Mouse (Mus musculus) spleen, embryonic (tissue): ENCODE results near the gene Akt1s1.

ENCODE experiments used
- CTCF ChIA-PET: fragments of 350-600 bp; sonication (Branson Sonifier 250); formaldehyde crosslinking; loops from one replicate; lab custom pipeline; 2022; lab: Charles Lee

Gene Akt1s1

GRCm38 (mm10) chr7:44852259-44853027 is 3.7 kb downstream of the Akt1s1 start:
- CTCF ChIA-PET, result interaction anchor here (0.8 kb wide), 1 partner anchor 110 kb away, joined by 3 read pairs; no protein-coding TSS in a partner anchor

GRCm38 (mm10) chr7:44853065-44853464 is 4.3 kb downstream of the Akt1s1 start:
- CTCF ChIA-PET, result interaction anchor here (0.8 kb wide), 1 partner anchor 111 kb away, joined by 3 read pairs; no protein-coding TSS in a partner anchor

- CTCF ChIA-PET, result no interaction called here
These were observed 5.0 kb downstream of the Akt1s1 start for GRCm38 (mm10) chr7:44853596-44854355.

- CTCF ChIA-PET, result no interaction called here
These were observed 5.7 kb downstream of the Akt1s1 start for GRCm38 (mm10) chr7:44854356-44855031.

GRCm38 (mm10) chr7:44855036-44855435 is 6.2 kb downstream of the Akt1s1 start:
- CTCF ChIA-PET, result no interaction called here

GRCm38 (mm10) chr7:44856265-44856916 is 7.6 kb downstream of the Akt1s1 start:
- CTCF ChIA-PET, result no interaction called here

GRCm38 (mm10) chr7:44857042-44857552 is 8.3 kb downstream of the Akt1s1 start, which contains the start of gene Pnkp:
Pnkp (plus strand) TSS chr7:44857139.
- CTCF ChIA-PET, result no interaction called here

- CTCF ChIA-PET, result interaction anchor here (0.7 to 1.1 kb wide), 2 partner anchors 32 to 657 kb away, joined by 3 read pairs; no protein-coding TSS in a partner anchor
These were observed 9.1 kb downstream of the Akt1s1 start for GRCm38 (mm10) chr7:44857905-44858304.

- CTCF ChIA-PET, result interaction anchor here (0.5 to 0.9 kb wide), 2 partner anchors 12 to 19 kb away, joined by 3 to 9 read pairs; no protein-coding TSS in a partner anchor
These were observed 11.1 kb downstream of the Akt1s1 start for GRCm38 (mm10) chr7:44859896-44860295.

- CTCF ChIA-PET, result interaction anchor here (0.5 to 0.9 kb wide), 3 partner anchors 11 to 31 kb away, joined by 3 to 9 read pairs (median 3); no protein-coding TSS in a partner anchor
These were observed 12.0 kb downstream of the Akt1s1 start for GRCm38 (mm10) chr7:44860576-44861428.

- CTCF ChIA-PET, result interaction anchor here (0.8 kb wide), 1 partner anchor 31 kb away, joined by 3 read pairs; no protein-coding TSS in a partner anchor
These were observed 12.6 kb downstream of the Akt1s1 start for GRCm38 (mm10) chr7:44861429-44861816.

- CTCF ChIA-PET, result no interaction called here
These were observed 13.6 kb downstream of the Akt1s1 start for GRCm38 (mm10) chr7:44862434-44862833.

- CTCF ChIA-PET, result no interaction called here
These were observed 14.4 kb downstream of the Akt1s1 start for GRCm38 (mm10) chr7:44863210-44863609.

- CTCF ChIA-PET, result no interaction called here
These were observed 15.2 kb downstream of the Akt1s1 start for GRCm38 (mm10) chr7:44863982-44864494.

- CTCF ChIA-PET, result no interaction called here
These were observed 16.1 kb downstream of the Akt1s1 start for GRCm38 (mm10) chr7:44864595-44865542.

- CTCF ChIA-PET, result no interaction called here
These were observed 17.7 kb downstream of the Akt1s1 start for GRCm38 (mm10) chr7:44866276-44867009.

GRCm38 (mm10) chr7:44867010-44867702 is 18.4 kb downstream of the Akt1s1 start:
- CTCF ChIA-PET, result interaction anchor here (1.6 kb wide), 1 partner anchor 28 kb away, joined by 3 read pairs; no protein-coding TSS in a partner anchor
